Mouse (Mus musculus): Measurements from ENCODE around the gene Cers5. TPM values are rescaled to one million over a fixed set of nuclear protein-coding genes. Genes with fewer than 3 reads are reported as not detected.
A peak's percentile ranks its signal among the peaks of the same experiment; 100 is the strongest.

Cers5 gene
- total RNA-seq, 1 experiment from 2014 or later = 46.2 TPM

GRCm38 (mm10) chr15:99717386-99718334 lies 55.0 kb downstream of the Cers5 start, which contains the start of gene Gpd1:
Gene Gpd1, plus strand, starts transcription at chr15:99717515.
- peak; percentile 44 to 50 for ATAC-seq (replicated peaks in 1 of 2; ENCODE audit: insufficient read depth in 1 of 2, low FRiP score in 2 of 2, low TSS enrichment in 1 of 2, low read depth in 1 of 2, poor library complexity in 2 of 2, severe bottlenecking in 2 of 2)

GRCm38 (mm10) chr15:99716814-99717213 lies 55.9 kb downstream of the Cers5 start:
- ATAC-seq (replicated peaks in 1 of 2; ENCODE audit: insufficient read depth in 1 of 2, low FRiP score in 2 of 2, low TSS enrichment in 1 of 2, low read depth in 1 of 2, poor library complexity in 2 of 2, severe bottlenecking in 2 of 2) = no peak

- ATAC-seq (replicated peaks in 1 of 2; ENCODE audit: insufficient read depth in 1 of 2, low FRiP score in 2 of 2, low TSS enrichment in 1 of 2, low read depth in 1 of 2, poor library complexity in 2 of 2, severe bottlenecking in 2 of 2) = no peak
Measured at GRCm38 (mm10) chr15:99715982-99716746, 56.5 kb downstream of the Cers5 start.

GRCm38 (mm10) chr15:99715361-99715865 lies 57.3 kb downstream of the Cers5 start:
- no peak for ATAC-seq (replicated peaks in 1 of 2; ENCODE audit: insufficient read depth in 1 of 2, low FRiP score in 2 of 2, low TSS enrichment in 1 of 2, low read depth in 1 of 2, poor library complexity in 2 of 2, severe bottlenecking in 2 of 2)

- ATAC-seq (replicated peaks in 1 of 2; ENCODE audit: insufficient read depth in 1 of 2, low FRiP score in 2 of 2, low TSS enrichment in 1 of 2, low read depth in 1 of 2, poor library complexity in 2 of 2, severe bottlenecking in 2 of 2) = peak; percentile 20 to 65; a peak in 1 of 4 replicates
Measured at GRCm38 (mm10) chr15:99714858-99715257, 57.8 kb downstream of the Cers5 start.

- no peak for ATAC-seq (replicated peaks in 1 of 2; ENCODE audit: insufficient read depth in 1 of 2, low FRiP score in 2 of 2, low TSS enrichment in 1 of 2, low read depth in 1 of 2, poor library complexity in 2 of 2, severe bottlenecking in 2 of 2)
Measured at GRCm38 (mm10) chr15:99714206-99714605, 58.5 kb downstream of the Cers5 start.

GRCm38 (mm10) chr15:99713569-99713968 lies 59.1 kb downstream of the Cers5 start:
- no peak for ATAC-seq (replicated peaks in 1 of 2; ENCODE audit: insufficient read depth in 1 of 2, low FRiP score in 2 of 2, low TSS enrichment in 1 of 2, low read depth in 1 of 2, poor library complexity in 2 of 2, severe bottlenecking in 2 of 2)

GRCm38 (mm10) chr15:99712666-99713559 lies 59.8 kb downstream of the Cers5 start:
- ATAC-seq (replicated peaks in 1 of 2; ENCODE audit: insufficient read depth in 1 of 2, low FRiP score in 2 of 2, low TSS enrichment in 1 of 2, low read depth in 1 of 2, poor library complexity in 2 of 2, severe bottlenecking in 2 of 2) = no peak

- ATAC-seq (replicated peaks in 1 of 2; ENCODE audit: insufficient read depth in 1 of 2, low FRiP score in 2 of 2, low TSS enrichment in 1 of 2, low read depth in 1 of 2, poor library complexity in 2 of 2, severe bottlenecking in 2 of 2) = no peak
Measured at GRCm38 (mm10) chr15:99711491-99711890, 61.2 kb downstream of the Cers5 start.

- ATAC-seq (replicated peaks in 1 of 2; ENCODE audit: insufficient read depth in 1 of 2, low FRiP score in 2 of 2, low TSS enrichment in 1 of 2, low read depth in 1 of 2, poor library complexity in 2 of 2, severe bottlenecking in 2 of 2) = no peak
Measured at GRCm38 (mm10) chr15:99710221-99711190, 62.2 kb downstream of the Cers5 start.

GRCm38 (mm10) chr15:99708176-99708575 lies 64.5 kb downstream of the Cers5 start:
- no peak for ATAC-seq (replicated peaks in 1 of 2; ENCODE audit: insufficient read depth in 1 of 2, low FRiP score in 2 of 2, low TSS enrichment in 1 of 2, low read depth in 1 of 2, poor library complexity in 2 of 2, severe bottlenecking in 2 of 2)

- peak; percentile 26 to 52; a peak in 2 of 4 replicates for ATAC-seq (replicated peaks in 1 of 2; ENCODE audit: insufficient read depth in 1 of 2, low FRiP score in 2 of 2, low TSS enrichment in 1 of 2, low read depth in 1 of 2, poor library complexity in 2 of 2, severe bottlenecking in 2 of 2)
Measured at GRCm38 (mm10) chr15:99705440-99706048, 67.1 kb downstream of the Cers5 start, which contains the start of gene Gm17349. Gene Gm17349, minus strand, starts transcription at chr15:99705490.

GRCm38 (mm10) chr15:99704881-99705280 lies 67.8 kb downstream of the Cers5 start:
- no peak for ATAC-seq (replicated peaks in 1 of 2; ENCODE audit: insufficient read depth in 1 of 2, low FRiP score in 2 of 2, low TSS enrichment in 1 of 2, low read depth in 1 of 2, poor library complexity in 2 of 2, severe bottlenecking in 2 of 2)

- no peak for ATAC-seq (replicated peaks in 1 of 2; ENCODE audit: insufficient read depth in 1 of 2, low FRiP score in 2 of 2, low TSS enrichment in 1 of 2, low read depth in 1 of 2, poor library complexity in 2 of 2, severe bottlenecking in 2 of 2)
Measured at GRCm38 (mm10) chr15:99704041-99704681, 68.5 kb downstream of the Cers5 start.

- no peak for ATAC-seq (replicated peaks in 1 of 2; ENCODE audit: insufficient read depth in 1 of 2, low FRiP score in 2 of 2, low TSS enrichment in 1 of 2, low read depth in 1 of 2, poor library complexity in 2 of 2, severe bottlenecking in 2 of 2)
Measured at GRCm38 (mm10) chr15:99703676-99704040, 69.0 kb downstream of the Cers5 start.
